Mouse (Mus musculus) heart, embryonic 16.5 days (tissue): ENCODE measurements around the gene Olfr1109. TPM values are rescaled to one million over a fixed set of nuclear protein-coding genes. Genes with fewer than 3 reads are reported as not detected.

Experiments
- ATAC-seq: fragments of 200-750 bp; cut with Nextera tagmentation; replicated peaks from 2 replicates; pipeline ENCODE4 v1.8.0; 2017; ENCODE audit warnings: moderate number of reproducible peaks; ENCODE audit not compliant: insufficient read depth, low FRiP score; ENCODE audit errors: extremely low read depth
- H3K27ac ChIP-seq: fragments of 300-500 bp; sonication (generic); 2 replicates; pipeline ENCODE4 v1.5.1; 2014; ENCODE audit warnings: mild to moderate bottlenecking, low read length, control low read depth, moderate library complexity
- H3K27me3 ChIP-seq: fragments of 300-500 bp; sonication (generic); 2 replicates; pipeline ENCODE4 v1.6.1; 2014; ENCODE audit warnings: low read length, mixed read lengths; ENCODE audit not compliant: control insufficient read depth, insufficient read depth
- H3K36me3 ChIP-seq: fragments of 300-500 bp; sonication (generic); 2 replicates; pipeline ENCODE4 v1.6.1; 2014; ENCODE audit not compliant: control insufficient read depth, insufficient read depth
- H3K4me1 ChIP-seq: fragments of 300-500 bp; sonication (generic); 2 replicates; pipeline ENCODE4 v1.6.1; 2014; ENCODE audit warnings: low read length, mixed read lengths; ENCODE audit not compliant: control insufficient read depth, insufficient read depth
- H3K4me2 ChIP-seq: fragments of 300-500 bp; sonication (generic); 2 replicates; pipeline ENCODE4 v1.6.1; 2014; ENCODE audit warnings: low read depth, mild to moderate bottlenecking, control low read depth, low read length
- H3K4me3 ChIP-seq: fragments of 300-500 bp; sonication (generic); 2 replicates; pipeline ENCODE4 v1.5.1; 2014; ENCODE audit warnings: mild to moderate bottlenecking, control low read depth, low read length
- H3K9ac ChIP-seq: fragments of 300-500 bp; sonication (generic); 2 replicates; pipeline ENCODE4 v1.6.1; 2014; ENCODE audit warnings: low read length, control low read depth
- H3K9me3 ChIP-seq: fragments of 300-500 bp; sonication (generic); replicated peaks from 2 replicates; pipeline ENCODE4 v1.6.1; 2016; ENCODE audit warnings: low read length; ENCODE audit not compliant: control insufficient read depth
- WGBS: fragments of 180-500 bp; shearing (Covaris S2); extraction: QIAGEN DNeasy Blood & Tissue Kit; methylation state at CpG from one replicate; pipeline ENCODE4 v1.1.7; 2014; 5-methylcytosine and 5-hydroxymethylcytosine counted together
- polyA plus RNA-seq: library from polyadenylated mRNA; unstranded; fragments of >200 nt; fragmentation: Nextera tagmentation; extraction: Ambion mirVana; gene quantifications from 2 replicates; pipeline ENCODE4 v1.2.1, GENCODE M21; 2015

Olfr1109 gene
- polyA plus RNA-seq: not detected in 2 replicates

DNA sequence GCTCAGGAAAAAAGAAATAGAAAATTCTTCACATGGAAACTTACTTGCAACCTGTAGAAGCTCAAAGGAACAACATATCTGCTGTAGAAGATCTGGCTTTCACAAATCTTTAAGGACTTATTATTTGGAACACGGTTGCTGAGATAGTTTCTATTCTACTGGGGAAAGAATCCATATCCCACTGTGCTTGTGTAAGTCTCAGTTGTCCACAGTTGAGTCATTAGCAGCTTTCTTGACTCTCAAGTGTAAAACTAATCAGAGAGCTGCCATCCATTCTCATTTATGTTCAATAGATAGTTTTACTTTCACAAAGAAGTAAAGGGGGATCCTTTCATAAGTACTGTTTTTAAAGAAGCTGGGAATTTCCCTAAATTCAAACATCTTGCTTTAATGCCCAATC, at the start of gene Olfr1109:
Gene Olfr1109, minus strand, starts transcription at position 101 of the 400 bp plus-strand sequence.
- H3K4me2 ChIP-seq: no peak within 1 kb of the TSS

DNA sequence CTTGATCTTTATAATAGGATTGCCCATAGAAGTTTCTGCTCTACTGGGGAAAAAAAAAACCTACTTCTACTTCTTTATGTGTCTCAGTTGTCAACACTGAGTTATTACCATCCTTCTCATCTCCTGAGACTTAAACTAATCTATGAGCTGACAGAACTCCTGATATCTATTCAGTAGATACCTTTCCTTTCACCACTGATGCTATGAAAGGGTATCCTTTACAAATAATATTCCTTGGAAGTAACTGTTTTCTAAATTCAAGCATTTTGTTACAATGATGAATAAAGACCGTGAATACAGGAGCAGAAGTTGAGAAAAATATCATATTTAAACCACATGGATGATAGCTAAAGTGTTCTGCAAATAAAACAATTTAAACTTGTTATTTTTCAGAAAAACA, 44.4 kb upstream of the Olfr1109 start, which contains the start of gene Olfr1110:
Gene Olfr1110, minus strand, starts transcription at position 101 of the 400 bp plus-strand sequence.
- Histone ChIP-seq H3K4me2 (no peak within 1 kb of the TSS), H3K27ac (no peak within 1 kb of the TSS), H3K27me3 (no peaks in the 10 kb centered on the region), H3K4me3 (no peak within 1 kb of the TSS), H3K36me3 (no peaks in the 10 kb centered on the region), H3K4me1 (no peaks in the 10 kb centered on the region), H3K9ac (no peak within 1 kb of the TSS), H3K9me3 (no peaks in the 10 kb centered on the region)
- 74% methylated on average over 1 of the region's 1 CpGs for WGBS
- no peak for ATAC-seq

More for the DNA sequence above, at the start of gene Olfr1109:
- no peaks in the 10 kb centered on the region for H3K36me3 ChIP-seq
- WGBS: 70% methylated on average over 1 of the region's 1 CpGs
- no peaks in the 10 kb centered on the region for H3K9me3 ChIP-seq
- no peaks in the 10 kb centered on the region for H3K4me1 ChIP-seq
- no peak within 1 kb of the TSS for H3K4me3 ChIP-seq
- H3K27ac ChIP-seq: no peak within 1 kb of the TSS
- no peaks in the 10 kb centered on the region for H3K27me3 ChIP-seq
- no peak for ATAC-seq
- H3K9ac ChIP-seq: no peak within 1 kb of the TSS

DNA sequence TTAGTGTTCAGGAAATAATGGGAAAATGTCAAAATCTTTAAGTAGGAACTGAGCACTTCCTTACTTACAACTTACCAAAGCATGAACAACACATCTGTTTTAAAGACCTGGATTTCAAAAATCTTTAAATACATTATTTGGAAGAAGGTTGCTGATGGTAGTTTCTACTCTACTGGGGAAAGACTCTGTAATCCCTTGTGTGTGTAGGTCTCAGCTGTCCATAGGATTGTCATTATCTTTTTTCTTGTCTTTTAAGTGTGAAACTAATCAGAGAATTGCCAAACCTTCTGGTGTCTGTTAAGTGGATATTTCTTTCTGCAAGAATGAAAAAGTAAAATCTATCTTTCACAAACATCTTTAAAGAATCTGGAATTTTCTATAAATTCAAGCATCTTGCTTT, 18.7 kb upstream of the Olfr1109 start, which contains the start of gene Olfr259:
Gene Olfr259, minus strand, starts transcription at position 101 of the 400 bp plus-strand sequence.
- no peak within 1 kb of the TSS for H3K9ac ChIP-seq
- H3K36me3 ChIP-seq: no peaks in the 10 kb centered on the region

DNA sequence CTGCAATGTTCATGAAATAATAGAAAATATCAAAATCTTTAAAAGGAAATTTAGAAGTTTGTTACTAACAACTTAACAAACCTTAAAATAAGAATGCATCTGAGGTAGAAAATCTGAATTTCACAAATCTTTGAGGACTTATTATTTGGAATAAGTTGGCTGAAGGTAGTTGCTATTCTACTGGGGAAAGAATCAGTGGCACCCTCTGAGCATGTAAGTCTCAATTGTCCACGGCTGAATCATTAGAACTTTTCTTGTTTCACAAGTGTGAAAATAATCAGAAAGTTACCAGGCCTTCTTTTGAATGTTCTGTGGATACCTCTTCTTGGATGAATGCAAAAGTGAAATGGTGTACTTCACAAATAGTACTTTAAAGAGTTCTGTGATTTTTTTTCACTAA, 20.1 kb downstream of the Olfr1109 start, which contains the start of gene Olfr1107:
Gene Olfr1107, minus strand, starts transcription at position 101 of the 400 bp plus-strand sequence.
- Histone ChIP-seq H3K27me3 (no peaks in the 10 kb centered on the region), H3K27ac (no peak within 1 kb of the TSS), H3K9ac (no peak within 1 kb of the TSS), H3K4me3 (no peak within 1 kb of the TSS), H3K4me1 (no peaks in the 10 kb centered on the region), H3K36me3 (no peaks in the 10 kb centered on the region), H3K4me2 (no peak within 1 kb of the TSS), H3K9me3 (no peaks in the 10 kb centered on the region)
- ATAC-seq: no peak
- 79% methylated on average over 1 of the region's 1 CpGs for WGBS

More for the DNA sequence above, 18.7 kb upstream of the Olfr1109 start, which contains the start of gene Olfr259:
- Histone ChIP-seq H3K27me3 (no peaks in the 10 kb centered on the region), H3K9me3 (no peaks in the 10 kb centered on the region), H3K4me2 (no peak within 1 kb of the TSS), H3K4me1 (no peaks in the 10 kb centered on the region), H3K4me3 (no peak within 1 kb of the TSS), H3K27ac (no peak within 1 kb of the TSS)
- ATAC-seq: no peak

DNA sequence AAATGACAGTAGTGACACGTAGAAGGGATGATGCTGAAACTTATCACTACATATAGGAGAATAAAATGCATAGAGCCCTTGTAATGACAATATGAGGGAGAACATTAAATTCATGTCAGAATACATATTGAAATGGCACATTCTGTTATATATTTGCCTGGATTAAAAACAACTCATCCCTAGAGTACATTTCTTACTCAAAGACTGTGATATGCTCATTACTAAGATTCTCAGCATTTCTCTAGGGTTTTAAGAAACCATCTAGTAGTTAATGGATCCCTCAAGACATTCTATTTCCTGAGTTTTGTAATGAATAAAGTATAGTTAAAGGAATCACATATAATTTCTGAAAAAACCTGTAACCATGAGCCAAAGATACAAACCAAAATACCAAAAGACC, 43.6 kb downstream of the Olfr1109 start, which contains the start of gene Olfr1106:
Gene Olfr1106, minus strand, starts transcription at position 101 of the 400 bp plus-strand sequence.
- Histone ChIP-seq H3K4me1 (no peaks in the 10 kb centered on the region), H3K4me2 (no peak within 1 kb of the TSS), H3K27me3 (no peaks in the 10 kb centered on the region), H3K9me3 (no peaks in the 10 kb centered on the region), H3K27ac (no peak within 1 kb of the TSS), H3K9ac (no peak within 1 kb of the TSS), H3K36me3 (no peaks in the 10 kb centered on the region), H3K4me3 (no peak within 1 kb of the TSS)
- ATAC-seq: no peak
- 58% methylated on average over 1 of the region's 1 CpGs for WGBS

Other genes with a start within 250 kb of the Olfr1109 start
- gene Olfr1095, start 244.3 kb downstream of the Olfr1109 start, polyA plus RNA-seq: not detected in 2 replicates
- gene Gm13723, start 221.2 kb downstream of the Olfr1109 start, polyA plus RNA-seq: not detected in 2 replicates
- gene Olfr1097, start 203.8 kb downstream of the Olfr1109 start, polyA plus RNA-seq: not detected in 2 replicates
- gene Olfr1098, start 171.5 kb downstream of the Olfr1109 start, polyA plus RNA-seq: not detected in 2 replicates
- gene Olfr1099, start 135.3 kb downstream of the Olfr1109 start, polyA plus RNA-seq: not detected in 2 replicates
- not detected in 2 replicates for gene Olfr1100, start 116.1 kb downstream of the Olfr1109 start, polyA plus RNA-seq
- not detected in 2 replicates for gene Olfr1101, start 104.8 kb downstream of the Olfr1109 start, polyA plus RNA-seq
- gene Olfr1102, start 97.6 kb downstream of the Olfr1109 start, polyA plus RNA-seq: not detected in 2 replicates
- gene Olfr1104, start 68.9 kb downstream of the Olfr1109 start, polyA plus RNA-seq: not detected in 2 replicates
- not detected in 2 replicates for gene Olfr1105, start 59.5 kb downstream of the Olfr1109 start, polyA plus RNA-seq
- not detected in 2 replicates for gene Olfr1106, start 43.7 kb downstream of the Olfr1109 start, polyA plus RNA-seq
- gene Olfr1107, start 20.2 kb downstream of the Olfr1109 start, polyA plus RNA-seq: not detected in 2 replicates
- gene Olfr259, start 18.6 kb upstream of the Olfr1109 start, polyA plus RNA-seq: not detected in 2 replicates
- gene Olfr1110, start 44.3 kb upstream of the Olfr1109 start, polyA plus RNA-seq: not detected in 2 replicates
- gene Olfr1111, start 56.6 kb upstream of the Olfr1109 start, polyA plus RNA-seq: not detected in 2 replicates
- not detected in 2 replicates for gene Olfr1112, start 91.8 kb upstream of the Olfr1109 start, polyA plus RNA-seq
- gene Olfr1113, start 113.0 kb upstream of the Olfr1109 start, polyA plus RNA-seq: not detected in 2 replicates
- not detected in 2 replicates for gene Olfr1115, start 152.0 kb upstream of the Olfr1109 start, polyA plus RNA-seq
- gene Olfr1116, start 171.5 kb upstream of the Olfr1109 start, polyA plus RNA-seq: not detected in 2 replicates
- not detected in 2 replicates for gene Olfr1118, start 211.6 kb upstream of the Olfr1109 start, polyA plus RNA-seq